Mouse (Mus musculus): ENCODE results near the gene Zfp740.

- no peak for TF ChIP-seq CTCF (IDR thresholded peaks at IDR 0.05; ENCODE audit: low read depth)
- no peak for TF ChIP-seq EP300 (IDR thresholded peaks at IDR 0.05; ENCODE audit: low read depth)
Observed at GRCm38 (mm10) chr15:102216459-102217228, 13.6 kb downstream of the Zfp740 start.
